Mouse (Mus musculus): ENCODE measurements at regions not wholly inside any gene's neighbourhood (a gene's known extent, or its start where the extent isn't known, plus 50 kb on each side); places are given as distances from the start of the nearest gene placed in this dataset.
"Not testable (repeated sequence)": the region's sequence is repeated elsewhere in the genome, so short reads cannot be mapped to it uniquely, and the experiment has no call there.

- DNase-seq (ENCODE audit: low read depth, low spot score), result no peak
Measured at GRCm38 (mm10) chr11:8773862-8774261, 109.5 kb upstream of the Tns3 start.

- no peak for DNase-seq (ENCODE audit: low read depth, low spot score)
Measured at GRCm38 (mm10) chr11:8773260-8773659, 108.9 kb upstream of the Tns3 start.

GRCm38 (mm10) chr11:8772541-8772940, 108.2 kb upstream of the Tns3 start:
- no peak for DNase-seq (ENCODE audit: low read depth, low spot score)

- not testable (repeated sequence) for DNase-seq (ENCODE audit: low read depth, low spot score)
Measured at GRCm38 (mm10) chr11:8768706-8769105, 104.4 kb upstream of the Tns3 start.

- no peak for DNase-seq (ENCODE audit: low read depth, low spot score)
Measured at GRCm38 (mm10) chr11:8765541-8765885, 101.2 kb upstream of the Tns3 start.

GRCm38 (mm10) chr11:8764861-8765540, 100.7 kb upstream of the Tns3 start:
- no peak for DNase-seq (ENCODE audit: low read depth, low spot score)

GRCm38 (mm10) chr11:8763448-8763847, 99.1 kb upstream of the Tns3 start:
- DNase-seq (ENCODE audit: low read depth, low spot score), result no peak

- DNase-seq (ENCODE audit: low read depth, low spot score), result no peak
Measured at GRCm38 (mm10) chr11:8762133-8762532, 97.8 kb upstream of the Tns3 start.

GRCm38 (mm10) chr11:8761626-8762025, 97.3 kb upstream of the Tns3 start:
- peak; percentile 60 for DNase-seq (ENCODE audit: low read depth, low spot score)

GRCm38 (mm10) chr11:8759858-8760257, 95.5 kb upstream of the Tns3 start:
- no peak for DNase-seq (ENCODE audit: low read depth, low spot score)

GRCm38 (mm10) chr11:8754508-8754907, 90.2 kb upstream of the Tns3 start:
- DNase-seq (ENCODE audit: low read depth, low spot score), result not testable (repeated sequence)

- not testable (repeated sequence) for DNase-seq (ENCODE audit: low read depth, low spot score)
Measured at GRCm38 (mm10) chr11:8735784-8736183, 71.4 kb upstream of the Tns3 start.

GRCm38 (mm10) chr11:8727007-8727406, 62.7 kb upstream of the Tns3 start:
- no peak for DNase-seq (ENCODE audit: low read depth, low spot score)

GRCm38 (mm10) chr11:8725505-8725904, 61.2 kb upstream of the Tns3 start:
- no peak for DNase-seq (ENCODE audit: low read depth, low spot score)

GRCm38 (mm10) chr11:8723102-8723640, 58.8 kb upstream of the Tns3 start:
- no peak for DNase-seq (ENCODE audit: low read depth, low spot score)

- no peak for DNase-seq (ENCODE audit: low read depth, low spot score)
Measured at GRCm38 (mm10) chr11:8719211-8719966, 55.1 kb upstream of the Tns3 start.

- no peak for DNase-seq (ENCODE audit: low read depth, low spot score)
Measured at GRCm38 (mm10) chr11:8717774-8718173, 53.4 kb upstream of the Tns3 start.

GRCm38 (mm10) chr11:8716858-8717257, 52.5 kb upstream of the Tns3 start:
- no peak for DNase-seq (ENCODE audit: low read depth, low spot score)

GRCm38 (mm10) chr11:8715775-8716174, 51.4 kb upstream of the Tns3 start:
- DNase-seq (ENCODE audit: low read depth, low spot score), result no peak
